Mouse (Mus musculus): ENCODE data around the gene 2300002M23Rik. TPM values are rescaled to one million over a fixed set of nuclear protein-coding genes. Genes with fewer than 3 reads are reported as not detected.

2300002M23Rik gene
- total RNA-seq, 4 experiments from 2014 or later = not detected

DNA sequence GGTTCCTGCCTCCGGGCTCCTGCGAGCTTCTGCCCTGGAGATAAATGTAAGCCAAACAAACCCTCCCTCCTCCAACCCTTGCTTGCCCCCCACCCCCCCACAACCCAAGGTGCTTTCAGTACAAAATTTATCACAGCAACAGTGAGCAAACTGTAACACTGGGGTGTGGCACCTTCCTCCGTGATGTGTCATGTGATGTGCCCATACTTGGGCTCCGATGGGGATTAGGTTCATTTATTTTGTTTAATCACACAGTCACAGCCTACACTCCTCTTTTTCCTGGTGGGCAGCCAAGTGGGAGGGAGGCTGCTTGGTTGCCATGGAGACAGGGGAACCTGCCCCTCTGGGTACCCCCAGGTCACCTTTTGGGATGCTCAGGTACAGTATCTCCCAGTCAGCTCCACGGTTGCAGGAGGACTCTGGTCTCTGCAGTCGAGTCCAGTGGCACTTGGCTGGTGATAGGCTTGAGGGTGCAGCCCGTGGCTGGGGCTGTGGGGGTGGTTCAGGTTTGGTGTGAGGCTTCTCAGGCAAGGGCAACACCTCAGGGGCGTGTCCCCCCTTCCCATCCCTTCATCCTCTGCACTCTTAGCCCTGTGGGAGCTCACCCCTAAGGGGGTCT is 34.6 kb downstream of the 2300002M23Rik start:
- no peak for DNase-seq (ENCODE audit: low spot score in 2 of 2)

DNA sequence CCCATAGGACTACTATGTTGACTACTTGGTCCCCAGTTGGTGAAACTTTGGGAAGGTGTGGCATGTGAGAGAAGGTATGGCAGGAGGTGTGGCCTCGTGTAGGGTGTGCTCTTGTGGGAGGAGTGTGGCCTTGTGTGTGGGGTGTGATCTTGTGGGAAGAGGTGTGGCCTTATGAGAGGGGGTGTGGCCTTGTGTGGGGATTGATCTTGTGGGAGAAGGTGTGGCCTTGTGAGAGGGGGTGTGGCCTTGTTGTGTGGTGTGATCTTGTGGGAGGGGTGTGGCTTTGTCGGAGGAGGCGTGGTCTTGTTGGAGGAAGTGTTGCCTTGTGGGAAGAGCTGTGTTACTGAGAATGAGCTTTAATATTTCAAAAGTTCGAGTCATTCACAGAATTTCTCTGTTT is 49.9 kb downstream of the 2300002M23Rik start:
- no peak for DNase-seq (ENCODE audit: low spot score in 2 of 2)

Other genes starting within 250 kb of the 2300002M23Rik start
- 1 to 10 TPM in 3 of 4 experiments, under 1 TPM in 1; 0.67 to 2.3 (median 1.4) TPM for gene H2-Q1, start 247.0 kb upstream of the 2300002M23Rik start, total RNA-seq (2022)
- 1 to 10 TPM in 2 of 4 experiments, under 1 TPM in 2; 0.34 to 1.3 (median 0.94) TPM for gene H2-Q2, start 225.2 kb upstream of the 2300002M23Rik start, total RNA-seq (2022)
- gene H2-Q4, start 187.8 kb upstream of the 2300002M23Rik start, total RNA-seq (2022) = 1 to 10 TPM; 2.5 to 7.0 (median 4.7) TPM
- 1 to 10 TPM in 1 of 4 experiments, under 1 TPM in 3; 0.38 to 1.5 (median 0.86) TPM for gene H2-Q6, start 142.6 kb upstream of the 2300002M23Rik start, total RNA-seq (2022)
- 1 to 10 TPM in 2 of 4 experiments, under 1 TPM in 2; 0.59 to 2.3 (median 1.1) TPM for gene H2-Q7, start 128.3 kb upstream of the 2300002M23Rik start, total RNA-seq (2022)
- gene H2-Q10, start 97.4 kb upstream of the 2300002M23Rik start, total RNA-seq (2022) = under 1 TPM; 0.26 to 0.72 (median 0.38) TPM
- under 1 TPM in 1 of 4 experiments, not detected in 3; 0.27 TPM for gene Pou5f1, start 61.4 kb upstream of the 2300002M23Rik start, total RNA-seq (2022)
- 10 to 100 TPM in 3 of 4 experiments, 1 to 10 TPM in 1; 10.0 to 16.0 (median 13.3) TPM for gene Tcf19, start 50.6 kb upstream of the 2300002M23Rik start, total RNA-seq (2022)
- 10 to 100 TPM; 12.0 to 18.7 (median 13.8) TPM for gene Cchcr1, start 50.4 kb upstream of the 2300002M23Rik start, total RNA-seq (2022)
- gene Psors1c2, start 34.2 kb upstream of the 2300002M23Rik start, total RNA-seq (2022) = under 1 TPM in 1 of 4 experiments, not detected in 3; 0.41 TPM
- gene Cdsn, start 15.3 kb upstream of the 2300002M23Rik start, total RNA-seq (2022) = 1 to 10 TPM in 3 of 4 experiments, under 1 TPM in 1; 1.00 to 1.6 (median 1.2) TPM
- gene Sfta2, start 34.1 kb downstream of the 2300002M23Rik start, total RNA-seq (2022) = not detected
- under 1 TPM in 1 of 4 experiments, not detected in 3; 0.07 TPM for gene Gm9573, start 59.2 kb downstream of the 2300002M23Rik start, total RNA-seq (2022)
- not detected for gene Mucl3, start 76.2 kb downstream of the 2300002M23Rik start, total RNA-seq (2022)
- 10 to 100 TPM; 28.3 to 41.6 (median 38.0) TPM for gene Vars2, start 100.1 kb downstream of the 2300002M23Rik start, total RNA-seq (2022)
- 10 to 100 TPM; 27.6 to 36.9 (median 31.2) TPM for gene Gtf2h4, start 106.3 kb downstream of the 2300002M23Rik start, total RNA-seq (2022)
- gene Ddr1, start 137.2 kb downstream of the 2300002M23Rik start, total RNA-seq (2022) = 10 to 100 TPM; 62.0 to 76.7 (median 65.9) TPM